Mouse (Mus musculus): ENCODE results near the gene Spock3. TPM values are rescaled to one million over a fixed set of nuclear protein-coding genes. Genes with fewer than 3 reads are reported as not detected.

Spock3 gene
- polyA plus RNA-seq, 1 experiment from 2014 or later, result 85.1 TPM

GRCm38 (mm10) chr8:63165326-63165725, 214.5 kb downstream of the Spock3 start:
- Histone ChIP-seq H3K27ac (replicated peaks) (no peak overlapping the region), H3K9me3 (no peaks in the 10 kb centered on the region), H3K4me1 (replicated peaks) (no peaks in the 10 kb centered on the region), H3K27me3 (no peaks in the 10 kb centered on the region), H3K4me3 (no peak overlapping the region), H3K9ac (no peak overlapping the region), H3K36me3 (no peaks in the 10 kb centered on the region), H3K4me2 (no peak overlapping the region)
- no peak for ATAC-seq (ENCODE audit: low FRiP score, low read depth)

DNA sequence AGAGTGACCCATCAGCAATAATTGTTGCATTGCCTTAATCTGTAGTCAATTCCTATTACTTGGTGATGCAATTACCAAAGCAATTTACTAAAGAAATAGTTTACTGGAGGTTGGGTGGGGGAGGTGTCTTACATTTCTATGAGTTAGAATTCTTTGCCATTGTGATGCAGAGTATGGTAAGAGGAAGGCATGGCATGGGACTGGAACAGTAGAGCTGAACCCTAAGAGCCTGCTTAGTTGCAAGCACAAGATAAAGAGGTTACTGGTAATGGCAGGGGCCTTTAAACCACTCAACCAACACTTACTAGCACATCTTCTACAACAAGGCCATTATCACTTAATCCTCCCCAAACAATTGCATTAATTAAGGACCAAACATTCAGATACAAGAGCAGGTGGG, 219.1 kb downstream of the Spock3 start:
- Histone ChIP-seq H3K36me3 (no peaks in the 10 kb centered on the region), H3K9me3 (no peaks in the 10 kb centered on the region), H3K27ac (replicated peaks) (no peak overlapping the region), H3K4me2 (no peak overlapping the region), H3K4me1 (replicated peaks) (no peaks in the 10 kb centered on the region), H3K27me3 (no peaks in the 10 kb centered on the region), H3K4me3 (no peak overlapping the region), H3K9ac (no peak overlapping the region)
- no peak for ATAC-seq (ENCODE audit: low FRiP score, low read depth)

- Histone ChIP-seq H3K4me2 (no peak overlapping the region), H3K4me3 (no peak overlapping the region), H3K9ac (no peak overlapping the region), H3K9me3 (no peaks in the 10 kb centered on the region), H3K4me1 (replicated peaks) (no peaks in the 10 kb centered on the region), H3K36me3 (no peaks in the 10 kb centered on the region), H3K27me3 (no peaks in the 10 kb centered on the region), H3K27ac (replicated peaks) (no peak overlapping the region)
- 85% methylated on average over 1 of the region's 1 CpGs for WGBS
- ATAC-seq (ENCODE audit: low FRiP score, low read depth), result no peak
Observed at GRCm38 (mm10) chr8:63181272-63181671, 230.5 kb downstream of the Spock3 start.

DNA sequence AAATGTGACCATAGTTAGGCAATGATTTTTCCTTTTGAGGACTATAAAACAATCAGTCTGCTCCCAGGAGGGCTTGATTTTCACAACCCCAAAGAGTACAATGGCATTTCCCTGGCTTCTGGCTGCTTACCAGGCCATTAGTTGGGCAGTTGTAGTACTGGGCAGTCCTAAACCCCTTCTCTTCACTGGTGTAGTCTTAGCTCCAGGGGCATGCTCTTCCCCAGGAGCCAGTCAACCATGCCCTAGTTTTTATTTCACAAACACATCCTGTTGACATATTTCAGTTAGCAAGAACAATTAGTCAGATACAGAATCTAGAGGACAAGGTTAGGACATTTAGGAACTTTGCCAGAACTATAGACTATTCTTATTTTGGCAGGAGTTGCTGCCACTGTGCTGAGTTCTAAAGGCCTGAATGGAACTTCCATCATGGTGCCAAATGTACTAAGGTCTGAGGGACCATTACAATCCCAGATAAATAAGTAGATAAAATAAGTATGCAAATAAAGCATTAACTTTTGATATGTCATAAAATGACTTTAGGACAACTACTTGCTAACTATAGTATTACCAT, 308.1 kb downstream of the Spock3 start:
- no peak overlapping the region for H3K27ac ChIP-seq (replicated peaks)
- H3K9me3 ChIP-seq, result no peaks in the 10 kb centered on the region
- H3K36me3 ChIP-seq, result no peaks in the 10 kb centered on the region
- no peak for ATAC-seq (ENCODE audit: low FRiP score, low read depth)
- H3K4me1 ChIP-seq (replicated peaks), result no peaks in the 10 kb centered on the region
- no peaks in the 10 kb centered on the region for H3K27me3 ChIP-seq
- no peak overlapping the region for H3K9ac ChIP-seq
- no peak overlapping the region for H3K4me2 ChIP-seq
- H3K4me3 ChIP-seq, result no peak overlapping the region

- Histone ChIP-seq H3K9me3 (no peaks in the 10 kb centered on the region), H3K36me3 (no peaks in the 10 kb centered on the region), H3K9ac (no peak overlapping the region), H3K27me3 (no peaks in the 10 kb centered on the region), H3K27ac (replicated peaks) (no peak overlapping the region), H3K4me1 (replicated peaks) (no peaks in the 10 kb centered on the region), H3K4me2 (no peak overlapping the region), H3K4me3 (no peak overlapping the region)
- 62% methylated on average over 4 of the region's 4 CpGs for WGBS
- no peak for ATAC-seq (ENCODE audit: low FRiP score, low read depth)
Observed at GRCm38 (mm10) chr8:63262516-63262915, 311.7 kb downstream of the Spock3 start.

DNA sequence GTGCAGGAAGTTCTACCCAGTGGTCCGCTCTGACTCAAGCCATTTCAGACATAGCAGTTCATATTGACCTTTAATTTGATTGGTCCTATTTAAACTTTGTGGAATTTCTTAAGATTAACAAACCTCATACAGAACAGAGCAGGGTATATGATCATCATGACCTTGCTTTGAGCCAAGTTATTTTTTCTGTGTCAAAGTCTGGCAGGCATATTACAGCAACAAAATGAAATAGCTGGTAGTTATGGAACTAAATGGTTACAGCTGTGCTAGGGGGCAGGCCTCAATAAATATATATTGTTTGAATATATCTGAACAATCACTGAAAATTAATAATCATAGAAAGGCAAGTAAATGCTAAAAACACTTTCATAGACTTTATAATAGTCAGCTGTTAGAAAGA, 384.6 kb downstream of the Spock3 start:
- H3K36me3 ChIP-seq, result no peaks in the 10 kb centered on the region
- ATAC-seq (ENCODE audit: low FRiP score, low read depth), result no peak
- H3K4me2 ChIP-seq, result no peak overlapping the region
- no peak overlapping the region for H3K4me3 ChIP-seq
- no peaks in the 10 kb centered on the region for H3K27me3 ChIP-seq
- no peak overlapping the region for H3K9ac ChIP-seq
- WGBS, result 92% methylated on average over 1 of the region's 1 CpGs
- H3K9me3 ChIP-seq, result no peaks in the 10 kb centered on the region
- no peak overlapping the region for H3K27ac ChIP-seq (replicated peaks)
- H3K4me1 ChIP-seq (replicated peaks), result no peaks in the 10 kb centered on the region

GRCm38 (mm10) chr8:63368580-63368979, 417.8 kb downstream of the Spock3 start:
- Histone ChIP-seq H3K9me3 (no peaks in the 10 kb centered on the region), H3K4me2 (no peak overlapping the region), H3K36me3 (no peaks in the 10 kb centered on the region), H3K27me3 (no peaks in the 10 kb centered on the region), H3K4me3 (no peak overlapping the region), H3K4me1 (replicated peaks) (no peaks in the 10 kb centered on the region), H3K9ac (no peak overlapping the region), H3K27ac (replicated peaks) (no peak overlapping the region)
- no peak for ATAC-seq (ENCODE audit: low FRiP score, low read depth)
- WGBS, result 76% methylated on average over 6 of the region's 6 CpGs

DNA sequence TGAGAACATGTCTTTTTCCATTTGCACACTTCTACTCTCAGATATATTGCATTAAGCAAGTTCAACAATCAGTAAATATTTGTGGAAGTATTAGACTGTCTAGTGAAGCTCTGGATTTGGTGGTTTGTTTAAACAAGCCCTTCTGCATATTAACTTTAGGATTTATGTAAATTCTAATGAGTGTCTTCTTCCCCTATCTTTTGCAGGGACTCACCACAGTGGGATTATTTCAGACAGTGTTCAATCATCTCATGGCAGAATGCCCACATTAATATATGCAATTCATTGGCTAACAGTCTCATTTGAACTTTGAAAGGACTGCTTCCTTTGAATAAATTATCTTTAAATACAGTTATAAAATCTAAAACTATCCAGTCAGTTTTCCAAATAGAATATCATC, 446.9 kb downstream of the Spock3 start:
- H3K9me3 ChIP-seq, result no peaks in the 10 kb centered on the region
- ATAC-seq (ENCODE audit: low FRiP score, low read depth), result no peak

More for the DNA sequence above, 446.9 kb downstream of the Spock3 start:
- Histone ChIP-seq H3K4me1 (replicated peaks) (no peaks in the 10 kb centered on the region), H3K4me2 (no peak overlapping the region), H3K27ac (replicated peaks) (no peak overlapping the region), H3K9ac (no peak overlapping the region), H3K27me3 (no peaks in the 10 kb centered on the region), H3K36me3 (no peaks in the 10 kb centered on the region), H3K4me3 (no peak overlapping the region)
